Mouse (Mus musculus) midbrain, postnatal 0 days (tissue): ENCODE data around the gene 4930595D18Rik. TPM values are rescaled to one million over a fixed set of nuclear protein-coding genes. Genes with fewer than 3 reads are reported as not detected.

Experiments
- ATAC-seq: fragments of 200-750 bp; cut with Nextera tagmentation; 2 replicates; pipeline ENCODE4 v1.8.0; 2017; ENCODE audit warnings: moderate number of reproducible peaks, mild to moderate bottlenecking, moderate TSS enrichment, moderate library complexity; ENCODE audit not compliant: low FRiP score
- DNase-seq: peaks from one replicate; pipeline ENCODE4 v3.0.0-alpha.2; 2015; ENCODE audit warnings: low spot score
- H3K27ac ChIP-seq: fragments of 300-500 bp; sonication (generic); 2 replicates; pipeline ENCODE4 v1.5.1; 2014; ENCODE audit warnings: low read depth, mild to moderate bottlenecking, low read length, mixed read lengths
- H3K27me3 ChIP-seq: fragments of 300-500 bp; sonication (generic); 2 replicates; pipeline ENCODE4 v1.6.1; 2014; ENCODE audit warnings: low read length, control low read depth, mixed read lengths; ENCODE audit not compliant: insufficient read depth
- H3K36me3 ChIP-seq: fragments of 300-500 bp; sonication (generic); 2 replicates; pipeline ENCODE4 v1.6.1; 2014; ENCODE audit warnings: low read length, control low read depth, mixed read lengths; ENCODE audit not compliant: insufficient read depth
- H3K4me1 ChIP-seq: fragments of 300-500 bp; sonication (generic); 2 replicates; pipeline ENCODE4 v1.6.1; 2014; ENCODE audit warnings: mild to moderate bottlenecking, control low read depth, antibody characterized with exemption, low read length, mixed read lengths; ENCODE audit not compliant: insufficient read depth
- H3K4me2 ChIP-seq: fragments of 300-500 bp; sonication (generic); 2 replicates; pipeline ENCODE4 v1.6.1; 2014; ENCODE audit warnings: low read depth, mild to moderate bottlenecking, low read length, mixed read lengths; ENCODE audit not compliant: poor library complexity, severe bottlenecking
- H3K4me3 ChIP-seq: fragments of 300-500 bp; sonication (generic); 2 replicates; pipeline ENCODE4 v1.5.1; 2014; ENCODE audit warnings: low read depth, mild to moderate bottlenecking, low read length, moderate library complexity
- H3K9ac ChIP-seq: fragments of 300-500 bp; sonication (generic); replicated peaks from 2 replicates; pipeline ENCODE4 v1.6.1; 2014; ENCODE audit warnings: mild to moderate bottlenecking, low read length, moderate library complexity, mixed read lengths; ENCODE audit not compliant: poor library complexity, severe bottlenecking
- H3K9me3 ChIP-seq: fragments of 300-500 bp; sonication (generic); 2 replicates; pipeline ENCODE4 v1.6.1; 2016; ENCODE audit warnings: low read length, control low read depth
- CTCF ChIP-seq: IDR thresholded peaks from 2 replicates; pipeline ENCODE4 v1.5.1; 2016; ENCODE audit warnings: antibody characterized with exemption, mild to moderate bottlenecking
- WGBS: fragments of 180-500 bp; shearing (Covaris S2); extraction: QIAGEN DNeasy Blood & Tissue Kit; methylation state at CpG from one replicate; pipeline ENCODE4 v1.1.7; 2014; 5-methylcytosine and 5-hydroxymethylcytosine counted together
- polyA plus RNA-seq: library from polyadenylated mRNA; unstranded; fragments of >200 nt; fragmentation: Nextera tagmentation; extraction: Ambion mirVana; gene quantifications from 2 replicates; pipeline ENCODE4 v1.2.1, GENCODE M21; 2015
- total RNA-seq: library from RNA; depleted of rRNA; stranded (reverse); fragments of >200 nt; gene quantifications from 2 replicates; pipeline ENCODE4 v1.2.3, GENCODE M21; 2014

Gene 4930595D18Rik
- total and polyA plus RNA-seq, 2 experiments from 2014 or later, result 0.20 TPM; not detected in 1

GRCm38 (mm10) chr12:111165146-111165812 is 19.0 kb downstream of the 4930595D18Rik start:
- Histone ChIP-seq H3K27me3 (no peaks in the 10 kb centered on the region), H3K9ac (peak overlapping the region; percentile 77), H3K4me2 (peak overlapping the region; percentile 85), H3K4me3 (peak overlapping the region; percentile 84; the same call in 1 of the 2 replicates), H3K4me1 (peaks cover 23% of the 10 kb centered on the region), H3K9me3 (no peaks in the 10 kb centered on the region), H3K36me3 (no peaks in the 10 kb centered on the region), H3K27ac (peak overlapping the region; percentile 84)
- 63% methylated on average over 10 of the region's 10 CpGs for WGBS
- peak; percentile 62 for TF ChIP-seq CTCF
- DNase-seq, result peak; percentile 59
- ATAC-seq, result no peak

GRCm38 (mm10) chr12:111164310-111164751 is 20.0 kb downstream of the 4930595D18Rik start:
- H3K4me1 ChIP-seq, result peaks cover 18% of the 10 kb centered on the region
- TF ChIP-seq CTCF, result no peak

GRCm38 (mm10) chr12:111162312-111163061 is 21.8 kb downstream of the 4930595D18Rik start:
- H3K36me3 ChIP-seq, result no peaks in the 10 kb centered on the region
- H3K9me3 ChIP-seq, result no peaks in the 10 kb centered on the region
- peak overlapping the region; percentile 83 for H3K27ac ChIP-seq
- H3K4me1 ChIP-seq, result peaks cover 17% of the 10 kb centered on the region
- H3K9ac ChIP-seq, result peak overlapping the region; percentile 24
- 3% methylated on average over 16 of the region's 16 CpGs for WGBS
- H3K4me2 ChIP-seq, result peak overlapping the region; percentile 38
- DNase-seq, result peak; percentile 94
- peak; percentile 54 for TF ChIP-seq CTCF
- H3K4me3 ChIP-seq, result peak overlapping the region; percentile 6
- peak; percentile 80 for ATAC-seq
- no peaks in the 10 kb centered on the region for H3K27me3 ChIP-seq

More at GRCm38 (mm10) chr12:111164310-111164751, 20.0 kb downstream of the 4930595D18Rik start:
- peak; percentile 87 for ATAC-seq
- DNase-seq, result peak; percentile 96
- peak overlapping the region; percentile 23 for H3K4me3 ChIP-seq
- peak overlapping the region; percentile 84 for H3K27ac ChIP-seq
- no peaks in the 10 kb centered on the region for H3K27me3 ChIP-seq
- peak overlapping the region; percentile 59 for H3K4me2 ChIP-seq
- WGBS, result 2% methylated on average over 13 of the region's 13 CpGs
- H3K9me3 ChIP-seq, result no peaks in the 10 kb centered on the region
- peak overlapping the region; percentile 34 for H3K9ac ChIP-seq
- no peaks in the 10 kb centered on the region for H3K36me3 ChIP-seq

GRCm38 (mm10) chr12:111161943-111162311 is 22.4 kb downstream of the 4930595D18Rik start:
- WGBS, result 27% methylated on average over 7 of the region's 7 CpGs
- no peaks in the 10 kb centered on the region for H3K36me3 ChIP-seq
- H3K4me1 ChIP-seq, result peaks cover 17% of the 10 kb centered on the region
- peak overlapping the region; percentile 83 for H3K27ac ChIP-seq
- peak overlapping the region; percentile 5 for H3K4me3 ChIP-seq
- ATAC-seq (no peak; the same call in 1 of the 2 replicates), DNase-seq (no peak)
- peak overlapping the region; percentile 24 for H3K9ac ChIP-seq
- no peaks in the 10 kb centered on the region for H3K9me3 ChIP-seq
- TF ChIP-seq CTCF, result no peak
- no peaks in the 10 kb centered on the region for H3K27me3 ChIP-seq
- H3K4me2 ChIP-seq, result peak overlapping the region; percentile 38

- H3K27me3 ChIP-seq, result no peaks in the 10 kb centered on the region
- no peak overlapping the region for H3K27ac ChIP-seq
- H3K9me3 ChIP-seq, result no peaks in the 10 kb centered on the region
- no peak overlapping the region for H3K9ac ChIP-seq
- H3K4me1 ChIP-seq, result peaks cover 17% of the 10 kb centered on the region
- no peaks in the 10 kb centered on the region for H3K36me3 ChIP-seq
- DNase-seq (no peak), ATAC-seq (no peak)
- TF ChIP-seq CTCF, result no peak
- no peak overlapping the region for H3K4me2 ChIP-seq
- WGBS, result 94% methylated on average over 10 of the region's 10 CpGs
- H3K4me3 ChIP-seq, result no peak overlapping the region
Observed at GRCm38 (mm10) chr12:111160871-111161270, 23.4 kb downstream of the 4930595D18Rik start.
